Mouse (Mus musculus): Measurements from ENCODE around the gene Gm17267. TPM values are rescaled to one million over a fixed set of nuclear protein-coding genes. Genes with fewer than 3 reads are reported as not detected.
"Not testable (repeated sequence)": the region's sequence is repeated elsewhere in the genome, so short reads cannot be mapped to it uniquely, and the experiment has no call there.

The Gm17267 gene
- not detected in 2 replicates for total RNA-seq (2017)

DNA sequence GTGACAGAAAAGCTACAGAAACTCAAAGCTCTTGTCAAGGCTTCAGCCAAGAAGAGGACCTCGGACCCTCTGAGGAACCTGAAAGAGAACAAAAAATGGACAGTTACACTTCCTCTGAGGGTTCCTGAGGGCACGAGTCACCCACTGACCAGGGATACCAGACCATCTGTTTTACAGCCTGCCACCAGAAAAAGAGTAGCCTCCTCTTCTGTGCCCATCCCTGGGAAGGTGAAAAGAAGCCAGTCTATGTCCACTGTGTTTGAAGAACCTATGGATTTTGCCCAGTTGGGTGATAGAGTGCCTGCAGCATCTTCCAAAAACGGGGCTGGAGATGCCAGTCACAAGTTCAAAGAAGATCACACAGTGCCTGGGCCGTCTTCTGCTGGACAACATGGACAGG lies at the start of gene Gm17267:
Gene Gm17267 (plus strand): TSS at position 301 of the 400 bp plus-strand sequence.
- not testable (repeated sequence) for ATAC-seq (replicated peaks in 1 of 2; ENCODE audit: insufficient read depth in 1 of 2, low FRiP score in 2 of 2, low TSS enrichment in 1 of 2, low read depth in 1 of 2, poor library complexity in 2 of 2, severe bottlenecking in 2 of 2)

Data from hematopoietic stem cell, adult 5-6 weeks (primary cell).